Mouse (Mus musculus): ENCODE measurements at regions not wholly inside any gene's neighbourhood (a gene's known extent, or its start where the extent isn't known, plus 50 kb on each side); places are given as distances from the start of the nearest gene placed in this dataset.
A peak's percentile ranks its signal among the peaks of the same experiment; 100 is the strongest.
"Not testable (repeated sequence)": the region's sequence is repeated elsewhere in the genome, so short reads cannot be mapped to it uniquely, and the experiment has no call there.

DNA sequence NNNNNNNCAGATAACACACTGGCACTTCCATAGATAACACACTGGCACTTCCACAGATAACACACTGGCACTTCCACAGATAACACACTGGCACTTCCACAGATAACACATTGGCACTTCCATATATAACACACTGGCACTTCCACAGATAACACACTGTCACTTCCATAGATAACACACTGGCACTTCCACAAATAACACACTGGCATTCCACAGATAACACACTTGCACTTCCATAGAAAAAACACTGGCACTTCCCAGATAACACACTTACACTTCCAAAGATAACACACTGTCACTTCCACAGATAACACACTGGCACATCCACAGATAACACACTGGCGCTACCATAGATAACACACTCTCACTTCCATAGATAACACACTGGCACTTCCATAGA is 105.7 kb upstream of the Afdn start:
- not testable (repeated sequence) for DNase-seq

DNA sequence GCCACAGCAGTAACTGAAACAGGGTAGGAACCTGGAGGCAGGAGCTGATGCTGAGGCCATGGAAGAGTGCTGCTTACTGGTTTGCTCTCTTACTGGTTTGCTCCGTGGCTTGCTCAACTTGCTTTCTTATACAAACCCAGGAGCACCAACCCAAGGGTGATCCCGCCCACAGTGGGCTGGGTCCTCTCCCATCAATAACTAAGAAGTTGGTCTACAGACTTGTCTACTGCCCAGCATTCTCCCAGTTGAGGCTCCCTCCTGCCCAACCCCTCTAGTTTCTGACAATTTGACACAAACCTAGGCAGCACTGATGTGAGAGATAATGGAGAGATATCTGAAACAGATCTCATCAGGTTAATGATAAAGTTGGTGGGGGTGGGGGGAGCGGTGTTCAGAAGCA is 104.3 kb upstream of the Afdn start:
- DNase-seq = no peak

DNA sequence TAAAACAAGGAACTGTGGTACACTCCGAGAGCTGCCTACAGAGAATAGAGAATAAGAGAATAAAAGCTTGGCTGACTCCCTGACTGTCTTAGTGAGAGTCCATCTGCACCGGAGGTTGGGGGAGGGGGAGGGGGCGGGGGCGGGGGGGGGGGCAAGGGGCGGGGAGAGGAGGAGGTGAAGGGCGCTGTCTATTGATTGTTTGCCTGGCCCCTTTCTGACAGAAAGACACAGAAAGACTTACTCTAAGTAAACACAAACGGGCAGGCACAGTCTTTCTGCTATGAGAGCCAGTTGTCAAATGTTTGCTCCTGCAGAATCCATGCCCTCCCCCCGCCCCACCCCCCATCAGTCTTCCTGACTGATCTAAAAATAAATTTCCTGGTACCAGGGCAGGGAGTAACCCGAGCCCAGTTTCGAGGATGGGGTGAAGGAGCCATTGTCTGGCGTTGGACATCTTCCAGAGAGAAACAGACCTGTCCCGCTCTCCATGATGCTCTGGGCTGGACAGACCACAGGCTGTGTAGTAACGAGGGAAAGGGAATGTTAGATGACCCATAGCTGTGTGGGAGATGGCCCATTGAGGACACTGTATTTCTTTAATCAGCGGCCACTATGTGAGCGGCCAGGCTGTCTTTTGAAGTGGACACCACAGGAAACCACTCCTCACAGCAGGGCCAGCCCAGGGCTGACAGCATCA is 103.7 kb upstream of the Afdn start:
- peak; percentile 22 to 59 for DNase-seq

DNA sequence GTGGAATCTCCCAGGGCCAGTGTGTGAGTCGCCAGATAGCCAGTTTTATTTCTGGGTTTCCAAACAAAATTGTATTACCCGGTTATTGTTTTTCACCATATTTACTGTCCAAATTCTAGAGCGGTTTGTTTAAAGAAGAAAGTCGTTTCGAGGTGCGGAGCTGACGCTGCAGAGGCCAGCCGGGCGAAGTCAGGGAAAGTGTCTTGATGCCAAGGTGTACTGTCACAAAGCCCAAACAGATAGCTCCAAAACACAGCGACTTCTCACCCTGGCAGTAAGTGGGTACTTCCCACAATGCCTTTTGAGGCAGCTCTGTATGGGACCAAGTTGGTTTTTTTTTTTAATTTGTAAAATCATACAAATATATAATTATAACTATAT is 103.2 kb upstream of the Afdn start:
- no peak for DNase-seq

DNA sequence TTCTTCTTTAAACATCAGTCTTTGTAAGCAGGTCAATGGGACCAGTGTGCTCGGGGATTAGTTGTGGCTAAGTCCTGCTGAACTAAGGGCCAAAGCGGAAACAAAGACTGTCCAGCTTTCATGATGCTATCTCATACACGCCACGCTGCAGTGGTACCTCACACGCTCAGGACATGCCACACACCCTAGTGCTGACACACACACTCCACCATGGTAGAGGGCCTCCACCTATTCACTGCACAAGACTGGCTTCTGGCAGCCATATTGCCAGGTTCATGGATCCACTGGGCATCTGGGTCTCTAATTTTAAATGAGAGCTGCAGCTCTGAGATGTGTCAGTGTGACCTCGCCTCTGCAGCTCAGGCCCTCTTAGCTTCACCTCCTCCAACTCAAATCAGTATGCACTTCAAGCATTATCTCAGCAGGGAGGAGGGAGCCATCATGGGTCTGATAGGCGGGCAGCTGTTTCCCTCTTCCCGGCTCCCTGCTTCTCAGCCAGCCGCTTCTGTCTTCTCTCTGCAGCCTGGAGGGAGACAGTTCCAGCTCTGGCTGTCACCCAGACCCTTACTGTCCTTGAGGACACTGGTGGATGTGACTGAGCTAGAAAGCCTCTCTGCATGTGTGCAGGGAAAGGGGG is 102.6 kb upstream of the Afdn start:
- no peak for DNase-seq

DNA sequence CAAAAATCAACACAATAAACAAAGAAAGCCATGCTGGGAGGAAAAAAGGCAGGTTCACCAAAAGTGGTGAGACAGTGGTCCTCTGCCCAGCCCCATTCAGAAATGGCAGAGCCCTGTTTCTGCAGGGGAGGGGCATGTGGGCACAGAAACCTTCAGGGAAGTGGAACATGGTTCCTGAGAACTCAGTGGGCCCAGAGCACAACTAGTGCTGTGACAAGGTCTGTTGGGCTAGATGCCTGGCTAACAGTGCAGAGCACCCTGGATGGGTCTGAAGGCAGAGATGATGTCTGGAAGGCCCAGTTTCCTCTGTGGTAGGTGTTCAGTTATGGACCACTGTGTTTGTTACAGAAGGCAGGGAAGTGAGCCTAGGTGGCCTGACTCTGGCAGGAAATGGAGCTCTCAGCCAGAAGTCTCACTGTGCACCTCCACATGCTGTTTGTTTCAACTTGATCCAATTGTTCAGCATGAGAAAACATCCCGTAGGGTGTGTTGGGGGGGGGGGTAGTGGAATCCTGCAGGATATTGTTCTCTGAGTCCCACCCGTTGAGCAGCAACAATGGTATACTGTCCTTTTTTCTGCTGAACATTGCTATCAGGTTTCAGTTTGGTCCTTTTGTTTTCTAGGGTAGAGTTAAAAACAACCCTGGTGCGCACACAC is 101.9 kb upstream of the Afdn start:
- no peak for DNase-seq

GRCm38 (mm10) chr17:13659103-13659502 is 101.2 kb upstream of the Afdn start:
- peak; percentile 63 to 72 for DNase-seq

DNA sequence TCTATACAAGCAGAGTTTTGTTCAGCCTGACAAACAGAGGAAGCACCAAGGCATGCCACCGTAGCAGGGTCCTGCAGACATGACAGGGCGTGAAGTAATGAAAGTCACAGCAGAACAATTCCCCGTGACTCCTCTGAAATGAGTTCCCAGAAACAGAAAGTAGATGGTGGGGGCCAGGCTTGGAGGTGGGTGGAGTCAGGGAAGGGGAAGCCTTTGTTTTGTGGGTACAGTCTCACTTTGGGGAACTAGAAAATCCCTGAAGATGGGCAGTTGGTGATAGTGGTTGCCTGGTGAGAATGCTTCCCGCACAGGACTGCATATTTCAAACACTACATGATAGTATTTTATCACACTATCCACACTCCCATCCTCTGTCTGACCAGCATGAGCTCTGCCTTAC is 100.4 kb upstream of the Afdn start:
- peak; percentile 42 to 43 for DNase-seq

GRCm38 (mm10) chr17:13661023-13661422 is 99.3 kb upstream of the Afdn start:
- DNase-seq = no peak

- no peak for DNase-seq
These were observed 98.2 kb upstream of the Afdn start for GRCm38 (mm10) chr17:13662152-13662551.
